Mouse (Mus musculus) neural tube, embryonic 11.5 days (tissue): ENCODE data around the gene Dph2. TPM values are rescaled to one million over a fixed set of nuclear protein-coding genes. Genes with fewer than 3 reads are reported as not detected.

ENCODE experiments used
- ATAC-seq: fragments of 200-750 bp; cut with Nextera tagmentation; 2 replicates; pipeline ENCODE4 v1.8.0; 2017; ENCODE audit warnings: moderate number of reproducible peaks, mild to moderate bottlenecking, moderate TSS enrichment, moderate library complexity; ENCODE audit not compliant: insufficient read depth, low FRiP score, low TSS enrichment
- DNase-seq: peaks from one replicate; pipeline ENCODE4 v3.0.0-alpha.2; 2015; ENCODE audit warnings: low spot score
- H3K27ac ChIP-seq: fragments of 300-500 bp; sonication (generic); 2 replicates; pipeline ENCODE4 v1.5.1; 2014; ENCODE audit warnings: low read depth, mild to moderate bottlenecking, low read length
- H3K27me3 ChIP-seq: fragments of 300-500 bp; sonication (generic); 2 replicates; pipeline ENCODE4 v1.6.1; 2014; ENCODE audit warnings: mild to moderate bottlenecking, low read length, mixed read lengths; ENCODE audit not compliant: control insufficient read depth, insufficient read depth
- H3K36me3 ChIP-seq: fragments of 300-500 bp; sonication (generic); 2 replicates; pipeline ENCODE4 v1.6.1; 2014; ENCODE audit warnings: mild to moderate bottlenecking, low read length, moderate library complexity, mixed read lengths; ENCODE audit not compliant: control insufficient read depth, insufficient read depth
- H3K4me1 ChIP-seq: fragments of 300-500 bp; sonication (generic); 2 replicates; pipeline ENCODE4 v1.6.1; 2014; ENCODE audit warnings: low read length, mixed read lengths; ENCODE audit not compliant: control insufficient read depth, insufficient read depth
- H3K4me2 ChIP-seq: fragments of 300-500 bp; sonication (generic); 2 replicates; pipeline ENCODE4 v1.6.1; 2014; ENCODE audit warnings: low read depth, mild to moderate bottlenecking, moderate library complexity
- H3K4me3 ChIP-seq: fragments of 300-500 bp; sonication (generic); 2 replicates; pipeline ENCODE4 v1.5.1; 2014; ENCODE audit warnings: low read depth, low read length
- H3K9ac ChIP-seq: fragments of 300-500 bp; sonication (generic); 2 replicates; pipeline ENCODE4 v1.6.1; 2014; ENCODE audit warnings: mild to moderate bottlenecking, low read length
- H3K9me3 ChIP-seq: fragments of 300-500 bp; sonication (generic); 2 replicates; pipeline ENCODE4 v1.6.1; 2016; ENCODE audit warnings: low read length; ENCODE audit not compliant: control insufficient read depth
- WGBS: fragments of 180-500 bp; shearing (Covaris S2); extraction: QIAGEN DNeasy Blood & Tissue Kit; methylation state at CpG from one replicate; pipeline ENCODE4 v1.1.7; 2014; 5-methylcytosine and 5-hydroxymethylcytosine counted together
- polyA plus RNA-seq: library from polyadenylated mRNA; unstranded; fragments of >200 nt; fragmentation: Nextera tagmentation; extraction: Ambion mirVana; gene quantifications from 2 replicates; pipeline ENCODE4 v1.2.1, GENCODE M21; 2014

Dph2 gene
- polyA plus RNA-seq, 1 experiment from 2014 or later, result 25.0 TPM

GRCm38 (mm10) chr4:117887920-117888319 lies 3.9 kb downstream of the Dph2 start:
- WGBS, result 76% methylated on average over 2 of the region's 2 CpGs
- Histone ChIP-seq H3K4me3 (no peak overlapping the region), H3K9ac (no peak overlapping the region)

GRCm38 (mm10) chr4:117887133-117887532 lies 4.7 kb downstream of the Dph2 start, which contains the start of gene Atp6v0b:
Gene Atp6v0b, minus strand, starts transcription at chr4:117887333.
- H3K9ac ChIP-seq, result peak within 1 kb of the TSS; percentile 75
- H3K9me3 ChIP-seq, result no peaks in the 10 kb centered on the region
- ATAC-seq (peak; percentile 88), DNase-seq (peak; percentile 93)
- WGBS, result under 1% methylated on average over 37 of the region's 37 CpGs
- no peak within 1 kb of the TSS for H3K27ac ChIP-seq
- no peaks in the 10 kb centered on the region for H3K27me3 ChIP-seq
- H3K4me3 ChIP-seq, result peak within 1 kb of the TSS; percentile 83
- peaks cover 3% of the 10 kb centered on the region; the same call in 1 of the 2 replicates for H3K36me3 ChIP-seq
- H3K4me2 ChIP-seq, result peak within 1 kb of the TSS; percentile 77
- H3K4me1 ChIP-seq, result peaks cover 21% of the 10 kb centered on the region

More at GRCm38 (mm10) chr4:117887920-117888319, 3.9 kb downstream of the Dph2 start:
- Histone ChIP-seq H3K27me3 (no peaks in the 10 kb centered on the region), H3K27ac (no peak overlapping the region), H3K4me2 (peak overlapping the region; percentile 77; the same call in 1 of the 2 replicates), H3K9me3 (no peaks in the 10 kb centered on the region), H3K4me1 (peaks cover 17% of the 10 kb centered on the region), H3K36me3 (peaks cover 3% of the 10 kb centered on the region; the same call in 1 of the 2 replicates)
- ATAC-seq (no peak), DNase-seq (no peak)

- WGBS, result 2% methylated on average over 24 of the region's 24 CpGs
- Histone ChIP-seq H3K4me2 (peak overlapping the region; percentile 77), H3K36me3 (peaks cover 3% of the 10 kb centered on the region; the same call in 1 of the 2 replicates), H3K4me1 (peaks cover 22% of the 10 kb centered on the region), H3K27ac (no peak overlapping the region), H3K9ac (peak overlapping the region; percentile 75), H3K4me3 (peak overlapping the region; percentile 83), H3K27me3 (no peaks in the 10 kb centered on the region), H3K9me3 (no peaks in the 10 kb centered on the region)
- ATAC-seq (0 out of 2 replicates have a peak, but pooled peaks have one; percentile 3), DNase-seq (no peak)
These were observed 5.2 kb downstream of the Dph2 start for GRCm38 (mm10) chr4:117886644-117887043.

- peak overlapping the region; percentile 77 for H3K4me2 ChIP-seq
- H3K9me3 ChIP-seq, result no peaks in the 10 kb centered on the region
- H3K4me3 ChIP-seq, result peak overlapping the region; percentile 83; the same call in 1 of the 2 replicates
- H3K36me3 ChIP-seq, result peaks cover 3% of the 10 kb centered on the region; the same call in 1 of the 2 replicates
- H3K4me1 ChIP-seq, result peaks cover 20% of the 10 kb centered on the region
- WGBS, result 86% methylated on average over 9 of the region's 9 CpGs
- H3K27me3 ChIP-seq, result no peaks in the 10 kb centered on the region
- no peak overlapping the region for H3K9ac ChIP-seq
- DNase-seq (no peak), ATAC-seq (no peak)
- no peak overlapping the region for H3K27ac ChIP-seq
These were observed 5.8 kb downstream of the Dph2 start for GRCm38 (mm10) chr4:117885994-117886393.

- Histone ChIP-seq H3K27ac (no peak overlapping the region), H3K27me3 (no peaks in the 10 kb centered on the region), H3K4me2 (no peak overlapping the region), H3K4me3 (no peak overlapping the region), H3K9ac (no peak overlapping the region), H3K36me3 (peaks cover 3% of the 10 kb centered on the region; the same call in 1 of the 2 replicates), H3K4me1 (peaks cover 20% of the 10 kb centered on the region), H3K9me3 (no peaks in the 10 kb centered on the region)
- DNase-seq (no peak), ATAC-seq (no peak)
- WGBS, result 92% methylated on average over 10 of the region's 10 CpGs
These were observed 6.7 kb downstream of the Dph2 start for GRCm38 (mm10) chr4:117885093-117885492.

GRCm38 (mm10) chr4:117884146-117884545 lies 7.7 kb downstream of the Dph2 start:
- Histone ChIP-seq H3K9me3 (no peaks in the 10 kb centered on the region), H3K4me3 (no peak overlapping the region; the same call in 1 of the 2 replicates), H3K4me1 (peaks cover 20% of the 10 kb centered on the region), H3K4me2 (peak overlapping the region; percentile 72; the same call in 1 of the 2 replicates), H3K27me3 (no peaks in the 10 kb centered on the region), H3K27ac (no peak overlapping the region), H3K36me3 (peaks cover 3% of the 10 kb centered on the region; the same call in 1 of the 2 replicates), H3K9ac (peak overlapping the region; percentile 14; the same call in 1 of the 2 replicates)
- no CpG with 5 or more reads among the region's 1 CpGs for WGBS
- ATAC-seq (no peak), DNase-seq (no peak)

GRCm38 (mm10) chr4:117882701-117883691 lies 8.8 kb downstream of the Dph2 start, which contains the start of gene B4galt2:
Gene B4galt2, minus strand, starts transcription at chr4:117883487.
- no peaks in the 10 kb centered on the region for H3K9me3 ChIP-seq
- DNase-seq (peak; percentile 77), ATAC-seq (peak; percentile 48)
- peak within 1 kb of the TSS; percentile 63; the same call in 1 of the 2 replicates for H3K27ac ChIP-seq
- peak within 1 kb of the TSS; percentile 80 for H3K4me3 ChIP-seq
- H3K4me1 ChIP-seq, result peaks cover 23% of the 10 kb centered on the region
- under 1% methylated on average over 81 of the region's 103 CpGs for WGBS
- H3K27me3 ChIP-seq, result no peaks in the 10 kb centered on the region
- H3K4me2 ChIP-seq, result peak within 1 kb of the TSS; percentile 72
- H3K36me3 ChIP-seq, result peaks cover 6% of the 10 kb centered on the region
- peak within 1 kb of the TSS; percentile 88 for H3K9ac ChIP-seq

GRCm38 (mm10) chr4:117878703-117879102 lies 13.1 kb downstream of the Dph2 start:
- Histone ChIP-seq H3K4me2 (no peak overlapping the region), H3K9me3 (no peaks in the 10 kb centered on the region), H3K4me3 (no peak overlapping the region), H3K4me1 (peaks cover 12% of the 10 kb centered on the region), H3K27ac (no peak overlapping the region), H3K27me3 (no peaks in the 10 kb centered on the region), H3K36me3 (peaks cover 15% of the 10 kb centered on the region), H3K9ac (no peak overlapping the region)
- ATAC-seq (no peak), DNase-seq (no peak)
- 84% methylated on average over 5 of the region's 5 CpGs for whole genome bisulfite sequencing
